Mouse (Mus musculus) lung, postnatal 0 days (tissue): ENCODE measurements around the gene Rps25.
A peak's percentile ranks its signal among the peaks of the same experiment; 100 is the strongest.

Source experiments
- CTCF ChIP-seq: IDR thresholded peaks from 2 replicates; pipeline ENCODE4 v1.5.1; 2016; ENCODE audit warnings: antibody characterized with exemption, mild to moderate bottlenecking
- EP300 ChIP-seq: IDR thresholded peaks from 2 replicates; pipeline ENCODE4 v1.6.1; 2016; ENCODE audit warnings: antibody characterized with exemption, mild to moderate bottlenecking, control low read depth

DNA sequence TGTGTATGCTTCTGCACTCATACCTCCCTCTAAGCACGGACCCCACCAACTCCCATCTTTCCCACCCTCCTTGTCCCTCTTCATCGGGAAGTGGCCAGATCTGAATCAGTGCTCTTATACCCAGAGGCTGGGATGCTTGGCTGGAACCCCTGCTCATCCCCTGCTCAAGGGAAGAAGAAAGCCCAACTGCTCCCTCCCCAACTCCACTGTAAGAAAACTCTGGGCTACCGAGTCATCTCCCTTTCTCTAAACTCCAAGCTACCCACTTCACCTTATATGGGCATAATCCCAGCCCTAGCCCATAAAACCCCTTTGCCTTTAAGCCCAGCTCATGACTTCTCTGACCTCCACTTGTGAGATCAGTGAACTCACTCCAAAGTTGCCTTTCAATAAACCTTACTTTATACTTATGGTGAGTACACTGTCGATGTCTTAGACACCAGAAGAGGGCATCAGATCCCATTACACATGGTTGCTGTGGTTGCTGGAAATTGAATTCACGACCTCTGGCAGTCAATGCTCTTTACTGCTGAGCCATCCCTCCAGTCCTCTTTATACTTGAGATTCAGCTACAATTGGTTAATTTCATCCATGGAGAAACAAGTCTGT is 25.7 kb downstream of the Rps25 start:
- TF ChIP-seq CTCF: peak; percentile 10; the same call in 1 of the 2 replicates
- no peak for TF ChIP-seq EP300
